Mouse (Mus musculus): Measurements from ENCODE around the gene Emc1.

DNA sequence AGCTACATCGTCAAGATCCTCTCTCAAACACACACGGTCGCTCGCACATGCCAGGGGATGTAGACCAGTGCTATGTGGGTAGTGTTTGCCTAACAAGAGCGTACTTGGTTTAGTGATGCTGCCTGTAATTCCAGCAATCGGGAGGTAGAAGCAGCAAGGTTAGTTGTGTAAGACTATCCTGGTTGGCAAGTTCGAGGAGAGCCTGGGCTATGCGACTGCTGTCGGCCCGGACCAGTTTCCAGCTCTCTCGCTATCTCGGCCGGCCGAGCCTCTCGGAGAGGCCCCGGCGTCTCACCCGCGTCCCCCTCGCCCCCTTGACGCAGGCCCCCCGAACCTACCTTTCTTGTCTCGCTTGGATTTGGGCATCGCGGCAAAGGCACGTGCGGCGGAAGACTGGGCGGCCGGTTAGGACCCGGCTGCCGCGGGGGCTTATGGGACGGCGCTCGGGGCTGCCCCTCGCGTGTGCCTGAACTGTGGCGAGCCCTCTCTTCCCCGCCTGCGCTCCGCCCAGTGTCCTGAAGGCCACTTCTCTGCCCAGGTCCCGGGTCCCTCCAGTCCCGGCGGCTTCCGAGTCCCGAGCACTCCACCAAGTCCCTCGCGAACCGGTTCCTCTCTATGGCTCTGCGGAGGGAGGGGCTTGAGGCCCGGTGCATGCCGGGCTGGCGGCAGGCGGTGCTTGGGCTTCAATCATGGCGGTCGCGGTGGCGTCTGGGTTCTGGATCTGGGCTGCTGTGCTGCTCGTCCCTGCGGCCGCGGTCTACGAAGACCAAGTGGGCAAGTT is at the start of gene Emc1, which contains the start of the genes Mrto4 and Ubr4:
- TF ChIP-seq CTCF (IDR thresholded peaks at IDR 0.05; ENCODE audit: low read depth): peak; percentile 9; the same call in 1 of the 2 replicates
- TF ChIP-seq EP300 (optimal IDR thresholded peaks at IDR 0.05): peak; percentile 11

Measured in stomach, postnatal 0 days (tissue).